Mouse (Mus musculus) stomach, embryonic 16.5 days (tissue): ENCODE data around the gene Tlx3. TPM values are rescaled to one million over a fixed set of nuclear protein-coding genes. Genes with fewer than 3 reads are reported as not detected.
A peak's percentile ranks its signal among the peaks of the same experiment; 100 is the strongest.

ENCODE experiments used
- ATAC-seq: fragments of 200-750 bp; cut with Nextera tagmentation; 2 replicates; pipeline ENCODE4 v1.8.0; 2017; ENCODE audit warnings: moderate number of reproducible peaks, moderate TSS enrichment; ENCODE audit not compliant: insufficient read depth, low FRiP score
- H3K27ac ChIP-seq: fragments of 300-500 bp; sonication (generic); 2 replicates; pipeline ENCODE4 v1.5.1; 2014; ENCODE audit warnings: low read length
- H3K27me3 ChIP-seq: fragments of 300-500 bp; sonication (generic); 2 replicates; pipeline ENCODE4 v1.6.1; 2014; ENCODE audit warnings: low read length, control low read depth, mixed read lengths; ENCODE audit not compliant: control insufficient read depth, insufficient read depth
- H3K36me3 ChIP-seq: fragments of 300-500 bp; sonication (generic); 2 replicates; pipeline ENCODE4 v1.6.1; 2014; ENCODE audit warnings: low read length; ENCODE audit not compliant: control insufficient read depth, insufficient read depth
- H3K4me1 ChIP-seq: fragments of 300-500 bp; sonication (generic); 2 replicates; pipeline ENCODE4 v1.6.1; 2014; ENCODE audit warnings: low read length, control low read depth, mixed read lengths; ENCODE audit not compliant: control insufficient read depth, insufficient read depth
- H3K4me2 ChIP-seq: fragments of 300-500 bp; sonication (generic); 2 replicates; pipeline ENCODE4 v1.6.1; 2014; ENCODE audit warnings: low read depth, low read length, mixed read lengths
- H3K4me3 ChIP-seq: fragments of 300-500 bp; sonication (generic); replicated peaks from 2 replicates; pipeline ENCODE4 v1.5.1; 2014; ENCODE audit warnings: mild to moderate bottlenecking, low read length
- H3K9ac ChIP-seq: fragments of 300-500 bp; sonication (generic); 2 replicates; pipeline ENCODE4 v1.6.1; 2014; ENCODE audit warnings: low read length
- H3K9me3 ChIP-seq: fragments of 300-500 bp; sonication (generic); replicated peaks from 2 replicates; pipeline ENCODE4 v1.6.1; 2016; ENCODE audit warnings: low read length, control low read depth; ENCODE audit not compliant: control insufficient read depth
- WGBS: fragments of 180-500 bp; shearing (Covaris S2); extraction: QIAGEN DNeasy Blood & Tissue Kit; methylation state at CpG from one replicate; pipeline ENCODE4 v1.1.7; 2014; 5-methylcytosine and 5-hydroxymethylcytosine counted together
- polyA plus RNA-seq: library from polyadenylated mRNA; unstranded; fragments of >200 nt; fragmentation: Nextera tagmentation; extraction: Ambion mirVana; gene quantifications from 2 replicates; pipeline ENCODE4 v1.2.1, GENCODE M21; 2015

The Tlx3 gene
- polyA plus RNA-seq, 1 experiment from 2014 or later: not detected

DNA sequence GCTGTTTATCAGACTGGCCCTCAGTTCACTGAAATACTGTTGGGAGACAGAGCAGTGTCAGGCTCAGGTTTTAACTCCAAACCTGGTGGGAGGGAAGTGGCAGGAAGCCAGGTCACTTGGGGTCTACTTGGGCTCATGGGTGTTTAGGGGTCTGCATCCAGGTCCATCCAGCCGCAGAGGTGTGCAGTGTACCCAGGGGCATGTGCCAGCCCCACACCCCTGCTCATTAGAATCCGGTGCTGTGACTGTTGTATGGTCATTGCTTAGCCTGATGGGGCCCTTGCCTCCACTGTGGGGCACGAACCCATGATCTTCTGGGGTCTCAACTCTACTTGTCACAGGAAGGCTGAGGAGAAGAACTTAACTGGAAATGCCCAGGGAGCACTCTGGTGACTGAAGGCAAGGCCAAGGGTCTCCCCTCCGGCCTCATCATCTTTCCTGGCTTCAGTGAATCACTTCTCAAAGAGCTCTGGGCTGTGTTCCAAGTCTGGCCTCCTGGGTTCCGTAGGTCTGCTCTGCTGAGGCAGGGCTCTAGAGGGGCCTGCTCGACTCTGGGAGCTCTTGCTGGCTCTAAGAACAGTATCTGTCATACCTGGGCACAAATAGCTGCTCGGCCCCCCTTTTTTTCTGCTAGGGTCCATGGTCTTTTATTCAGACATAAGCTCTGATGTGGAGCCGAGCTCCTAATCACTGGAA, 14.1 kb upstream of the Tlx3 start:
- WGBS: 58% methylated on average over 8 of the region's 8 CpGs
- Histone ChIP-seq H3K9me3 (no peaks in the 10 kb centered on the region), H3K27ac (no peak overlapping the region), H3K27me3 (no peaks in the 10 kb centered on the region), H3K36me3 (no peaks in the 10 kb centered on the region), H3K4me1 (peaks cover 8% of the 10 kb centered on the region; the same call in 1 of the 2 replicates), H3K9ac (no peak overlapping the region), H3K4me3 (no peak overlapping the region), H3K4me2 (no peak overlapping the region)
- ATAC-seq: no peak

DNA sequence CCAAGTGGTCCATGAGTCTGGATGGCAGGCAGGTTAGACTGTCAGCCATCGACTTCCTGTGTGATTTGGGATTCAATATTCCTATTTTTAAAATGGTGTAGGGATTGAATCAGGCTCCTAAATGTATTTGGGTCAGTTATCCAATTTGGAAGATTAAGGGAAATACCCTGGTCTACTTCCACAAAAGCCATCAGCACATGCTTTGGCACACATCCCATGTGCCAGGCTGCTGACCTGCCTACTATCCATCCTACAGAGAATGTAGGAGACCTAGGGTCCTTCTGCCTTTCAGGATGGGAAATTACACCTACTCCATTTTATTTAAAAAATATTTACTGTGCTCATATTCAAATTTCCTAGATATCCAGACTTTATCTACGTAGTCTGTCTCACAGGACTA, 4.0 kb upstream of the Tlx3 start:
- Histone ChIP-seq H3K27ac (no peak overlapping the region), H3K4me1 (peaks cover 13% of the 10 kb centered on the region), H3K4me3 (no peak overlapping the region), H3K9me3 (no peaks in the 10 kb centered on the region), H3K27me3 (peaks cover 52% of the 10 kb centered on the region), H3K4me2 (no peak overlapping the region), H3K9ac (no peak overlapping the region), H3K36me3 (no peaks in the 10 kb centered on the region)
- ATAC-seq: no peak
- 84% methylated on average over 2 of the region's 2 CpGs for WGBS

DNA sequence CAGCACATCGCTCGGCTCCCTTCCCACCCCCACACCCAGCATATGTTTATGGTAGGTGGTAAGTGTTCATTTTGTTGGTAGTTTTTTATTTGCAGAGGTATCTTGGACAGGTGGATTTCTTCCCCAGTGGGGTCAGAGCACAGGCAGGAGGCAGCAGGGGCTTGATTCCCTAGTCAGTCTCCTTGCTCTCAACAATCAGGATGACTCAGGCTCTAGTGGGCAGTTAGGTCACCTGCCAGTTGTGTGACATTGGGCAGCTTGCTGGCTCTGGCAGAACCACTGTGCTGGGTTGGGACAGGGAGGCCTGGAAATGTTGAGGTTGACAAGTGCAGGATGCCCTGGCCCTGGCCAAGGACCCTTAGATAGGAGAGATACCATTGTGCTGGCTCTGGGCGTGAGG, 1.6 kb upstream of the Tlx3 start:
- no peak overlapping the region for H3K4me3 ChIP-seq
- no peaks in the 10 kb centered on the region for H3K36me3 ChIP-seq
- H3K4me2 ChIP-seq: no peak overlapping the region
- H3K9me3 ChIP-seq: no peaks in the 10 kb centered on the region
- no peak overlapping the region for H3K9ac ChIP-seq
- peaks cover 25% of the 10 kb centered on the region for H3K4me1 ChIP-seq
- WGBS: 10% methylated on average over 3 of the region's 3 CpGs
- H3K27ac ChIP-seq: no peak overlapping the region
- H3K27me3 ChIP-seq: peaks cover 75% of the 10 kb centered on the region
- ATAC-seq: no peak

DNA sequence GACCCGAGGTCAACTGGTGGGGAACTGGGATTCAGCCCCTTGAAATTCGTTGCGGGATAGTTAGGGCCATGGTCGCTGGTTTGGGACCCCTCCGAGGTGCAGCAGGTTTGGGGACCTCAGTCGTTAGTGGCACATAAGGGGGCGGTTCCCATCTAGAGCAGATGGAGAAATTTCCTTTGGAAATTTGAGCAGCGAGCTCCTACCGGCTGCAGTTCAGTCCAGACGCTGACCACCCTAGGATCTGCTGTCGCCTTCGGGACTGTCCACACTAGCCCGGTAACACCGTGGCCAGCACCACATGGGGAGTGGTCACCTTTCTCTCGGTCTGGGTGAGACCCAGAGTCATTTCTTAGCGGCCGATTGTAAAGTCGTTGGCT, 928 bp upstream of the Tlx3 start:
- no peak overlapping the region for H3K9ac ChIP-seq
- H3K36me3 ChIP-seq: no peaks in the 10 kb centered on the region
- no peak overlapping the region for H3K4me3 ChIP-seq
- peaks cover 25% of the 10 kb centered on the region for H3K4me1 ChIP-seq
- peaks cover 81% of the 10 kb centered on the region for H3K27me3 ChIP-seq
- 2% methylated on average over 18 of the region's 18 CpGs for WGBS
- ATAC-seq: no peak
- H3K4me2 ChIP-seq: no peak overlapping the region
- H3K9me3 ChIP-seq: no peaks in the 10 kb centered on the region
- H3K27ac ChIP-seq: no peak overlapping the region

DNA sequence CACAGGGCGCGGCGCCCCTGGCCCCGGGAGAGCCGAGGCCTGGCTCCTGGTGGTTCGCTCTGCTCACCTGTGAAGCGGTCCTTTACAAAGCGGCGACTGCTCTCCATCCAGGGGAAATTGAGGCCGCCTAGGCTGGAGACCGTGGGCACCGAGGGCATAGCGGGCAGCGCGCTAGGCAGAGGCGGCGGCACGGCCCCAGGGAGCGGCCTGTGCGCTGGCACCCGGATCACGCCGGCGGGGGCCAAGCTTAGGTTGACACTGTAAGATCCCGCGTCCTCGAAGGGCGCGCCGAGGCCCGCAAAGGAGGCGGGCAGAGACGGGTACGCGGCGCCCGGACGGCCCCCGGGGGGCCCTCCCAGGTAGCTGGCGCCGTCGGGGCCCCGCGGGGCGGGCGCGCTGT, 417 bp downstream of the Tlx3 start:
- H3K36me3 ChIP-seq: no peaks in the 10 kb centered on the region
- ATAC-seq: no peak
- peaks cover 25% of the 10 kb centered on the region for H3K4me1 ChIP-seq
- no peak overlapping the region for H3K9ac ChIP-seq
- 2% methylated on average over 46 of the region's 47 CpGs for WGBS
- H3K4me3 ChIP-seq: peak overlapping the region; percentile 29
- no peaks in the 10 kb centered on the region for H3K9me3 ChIP-seq
- H3K27me3 ChIP-seq: peaks cover 94% of the 10 kb centered on the region
- no peak overlapping the region for H3K27ac ChIP-seq
- H3K4me2 ChIP-seq: peak overlapping the region; percentile 37

DNA sequence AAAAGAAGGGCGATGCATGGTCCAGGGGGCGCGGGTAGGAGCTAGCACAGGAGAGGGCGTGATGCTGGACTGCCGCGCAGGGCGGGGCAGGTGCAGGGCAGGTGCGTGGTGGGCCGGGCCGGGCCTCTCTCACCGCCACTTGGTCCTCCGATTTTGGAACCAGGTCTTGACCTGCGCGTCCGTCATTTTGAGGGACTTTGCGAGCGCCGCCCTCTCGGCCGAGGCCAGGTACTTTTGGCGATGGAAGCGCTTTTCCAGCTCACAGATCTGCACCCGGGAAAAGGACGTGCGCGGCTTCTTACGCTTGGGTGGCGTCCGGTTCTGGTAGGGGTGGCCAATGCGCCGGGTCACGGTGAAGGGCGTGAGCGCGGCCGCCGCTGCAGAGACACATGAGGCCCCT, 1.1 kb downstream of the Tlx3 start:
- H3K4me2 ChIP-seq: no peak overlapping the region

DNA sequence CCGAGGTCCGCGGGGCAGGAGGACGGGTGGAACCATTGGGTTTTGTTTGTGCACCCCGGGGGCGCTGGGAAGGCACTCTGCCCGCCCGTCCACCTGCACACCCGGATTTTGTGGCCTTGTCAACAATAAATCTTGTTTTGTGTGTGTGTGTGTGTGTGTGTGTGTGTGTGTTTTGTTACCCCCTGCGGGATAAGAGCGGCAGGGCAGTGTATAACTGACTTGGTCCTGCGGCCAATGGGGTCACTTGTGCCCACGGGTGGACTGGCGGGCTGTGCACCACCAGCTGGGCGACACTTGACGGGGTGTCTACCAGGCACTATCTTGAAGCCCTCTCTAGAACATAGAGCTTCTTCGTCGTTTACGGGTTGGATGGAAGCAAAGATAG, 1.8 kb downstream of the Tlx3 start:
- no peaks in the 10 kb centered on the region for H3K36me3 ChIP-seq
- H3K27ac ChIP-seq: no peak overlapping the region
- H3K4me2 ChIP-seq: peak overlapping the region; percentile 46; the same call in 1 of the 2 replicates
- ATAC-seq: no peak
- H3K4me3 ChIP-seq: peak overlapping the region; percentile 27
- no peak overlapping the region for H3K9ac ChIP-seq
- peaks cover 96% of the 10 kb centered on the region for H3K27me3 ChIP-seq
- 4% methylated on average over 19 of the region's 19 CpGs for WGBS
- H3K9me3 ChIP-seq: peaks cover 9% of the 10 kb centered on the region; the same call in 1 of the 2 replicates
- H3K4me1 ChIP-seq: peaks cover 25% of the 10 kb centered on the region

More for the DNA sequence above, 1.1 kb downstream of the Tlx3 start:
- WGBS: 2% methylated on average over 37 of the region's 37 CpGs
- Histone ChIP-seq H3K27ac (no peak overlapping the region), H3K4me3 (no peak overlapping the region; the same call in 1 of the 2 replicates), H3K27me3 (peaks cover 96% of the 10 kb centered on the region), H3K9me3 (peaks cover 7% of the 10 kb centered on the region; the same call in 1 of the 2 replicates), H3K9ac (no peak overlapping the region), H3K4me1 (peaks cover 25% of the 10 kb centered on the region), H3K36me3 (no peaks in the 10 kb centered on the region)
- ATAC-seq: no peak

DNA sequence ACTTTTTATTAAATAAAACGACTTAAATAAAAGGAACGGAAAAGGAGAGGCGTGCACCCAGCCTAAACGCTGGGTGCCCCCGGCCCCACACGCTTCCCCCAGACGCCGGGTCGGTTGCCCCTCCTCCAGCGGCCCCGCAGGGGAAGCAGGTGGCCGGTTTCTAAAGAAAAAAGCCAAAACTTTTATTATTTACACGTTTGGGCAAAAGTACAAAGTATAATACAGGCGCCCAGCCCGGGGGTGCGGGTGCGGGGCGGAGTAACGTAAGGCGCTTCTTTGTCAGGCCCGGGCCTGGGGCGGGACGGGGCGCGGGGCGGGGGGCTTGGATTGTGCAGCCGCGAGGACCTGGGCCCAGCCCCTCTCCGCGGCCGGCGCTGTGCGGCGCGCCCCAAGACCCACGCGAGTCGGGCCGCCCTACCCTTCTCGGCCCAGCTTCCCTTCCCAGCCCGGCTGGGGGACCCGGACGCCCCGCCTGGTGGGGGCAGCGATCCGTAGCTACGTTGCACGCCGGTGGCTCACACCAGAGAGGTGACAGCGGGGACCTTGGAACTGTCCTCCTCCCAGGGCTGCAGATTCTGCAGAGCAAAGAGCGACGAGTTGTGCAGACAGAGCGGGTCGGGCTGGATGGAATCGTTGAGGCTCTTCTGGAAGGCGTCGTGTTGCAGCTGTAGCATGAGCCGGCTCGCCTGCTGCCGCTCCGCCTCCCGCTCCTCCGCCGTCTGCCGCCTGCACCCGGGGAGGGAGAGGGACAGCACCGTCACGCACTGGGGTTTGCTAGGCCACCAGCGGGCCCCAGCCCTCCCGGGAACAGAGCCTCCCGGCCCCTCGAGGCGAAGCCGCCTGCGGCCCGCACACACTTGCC, 2.4 kb downstream of the Tlx3 start:
- Histone ChIP-seq H3K36me3 (no peaks in the 10 kb centered on the region), H3K9ac (no peak overlapping the region), H3K4me3 (peak overlapping the region; percentile 27), H3K4me2 (peak overlapping the region; percentile 46), H3K9me3 (peaks cover 9% of the 10 kb centered on the region; the same call in 1 of the 2 replicates), H3K27ac (no peak overlapping the region), H3K4me1 (peaks cover 25% of the 10 kb centered on the region), H3K27me3 (peaks cover 96% of the 10 kb centered on the region)
- ATAC-seq: peak; percentile 47; the same call in 1 of the 2 replicates
- WGBS: 1% methylated on average over 75 of the region's 76 CpGs
